Mouse (Mus musculus) gastrocnemius, adult 18-20 months (tissue): ENCODE measurements at regions not wholly inside any gene's neighbourhood (a gene's known extent, or its start where the extent isn't known, plus 50 kb on each side); places are given as distances from the start of the nearest gene placed in this dataset. TPM values are rescaled to one million over a fixed set of nuclear protein-coding genes. Genes with fewer than 3 reads are reported as not detected.

Source experiments
- microRNA-seq: library from miRNA; unstranded; fragments of <30 nt; microRNA quantifications from one replicate; pipeline ENCODE4 v1.2.0, GENCODE M21; 2021

Small RNAs in the stretch of these regions (microRNA-seq; reads per million reads assigned to microRNA genes)
- not detected for gene Gm24973
